Mouse (Mus musculus) intestine, postnatal 0 days (tissue): ENCODE measurements at regions not wholly inside any gene's neighbourhood (a gene's known extent, or its start where the extent isn't known, plus 50 kb on each side); places are given as distances from the start of the nearest gene placed in this dataset. TPM values are rescaled to one million over a fixed set of nuclear protein-coding genes. Genes with fewer than 3 reads are reported as not detected.

ENCODE experiments used
- ATAC-seq: fragments of 200-750 bp; cut with Nextera tagmentation; 2 replicates; pipeline ENCODE4 v1.8.0; 2017; ENCODE audit warnings: mild to moderate bottlenecking, moderate TSS enrichment, moderate library complexity
- H3K27ac ChIP-seq: fragments of 300-500 bp; sonication (generic); 2 replicates; pipeline ENCODE4 v1.5.1; 2014; ENCODE audit warnings: mild to moderate bottlenecking, low read depth, low read length, moderate library complexity
- H3K27me3 ChIP-seq: fragments of 300-500 bp; sonication (generic); replicated peaks from 2 replicates; pipeline ENCODE4 v1.6.1; 2014; ENCODE audit warnings: low read length, mixed read lengths; ENCODE audit not compliant: control insufficient read depth, insufficient read depth
- H3K36me3 ChIP-seq: fragments of 300-500 bp; sonication (generic); 2 replicates; pipeline ENCODE4 v1.6.1; 2014; ENCODE audit warnings: mild to moderate bottlenecking, moderate library complexity; ENCODE audit not compliant: control insufficient read depth, insufficient read depth
- H3K4me1 ChIP-seq: fragments of 300-500 bp; sonication (generic); replicated peaks from 2 replicates; pipeline ENCODE4 v1.6.1; 2014; ENCODE audit warnings: antibody characterized with exemption, low read length, mixed read lengths; ENCODE audit not compliant: control insufficient read depth, insufficient read depth
- H3K4me2 ChIP-seq: fragments of 300-500 bp; sonication (generic); replicated peaks from 2 replicates; pipeline ENCODE4 v1.6.1; 2014; ENCODE audit warnings: low read depth, mild to moderate bottlenecking, moderate library complexity
- H3K4me3 ChIP-seq: fragments of 300-500 bp; sonication (generic); 2 replicates; pipeline ENCODE4 v1.5.1; 2014; ENCODE audit warnings: low read depth, low read length
- H3K9ac ChIP-seq: fragments of 300-500 bp; sonication (generic); 2 replicates; pipeline ENCODE4 v1.6.1; 2014; ENCODE audit warnings: mild to moderate bottlenecking, low read depth, low read length
- H3K9me3 ChIP-seq: fragments of 300-500 bp; sonication (generic); 2 replicates; pipeline ENCODE4 v1.6.1; 2016; ENCODE audit warnings: mixed run types; ENCODE audit not compliant: control insufficient read depth
- CTCF ChIP-seq: sonication (generic); IDR thresholded peaks from 2 replicates; pipeline ENCODE4 v1.5.1; 2016; ENCODE audit warnings: low read depth, mild to moderate bottlenecking, control low read depth, antibody characterized with exemption, moderate library complexity
- WGBS: fragments of 180-500 bp; shearing (Covaris S2); extraction: QIAGEN DNeasy Blood & Tissue Kit; methylation state at CpG from one replicate; pipeline ENCODE4 v1.1.7; 2014; 5-methylcytosine and 5-hydroxymethylcytosine counted together
- microRNA-seq: library from miRNA; unstranded; fragments of <30 nt; microRNA quantifications from one replicate; pipeline ENCODE4, GENCODE M21; 2016

DNA sequence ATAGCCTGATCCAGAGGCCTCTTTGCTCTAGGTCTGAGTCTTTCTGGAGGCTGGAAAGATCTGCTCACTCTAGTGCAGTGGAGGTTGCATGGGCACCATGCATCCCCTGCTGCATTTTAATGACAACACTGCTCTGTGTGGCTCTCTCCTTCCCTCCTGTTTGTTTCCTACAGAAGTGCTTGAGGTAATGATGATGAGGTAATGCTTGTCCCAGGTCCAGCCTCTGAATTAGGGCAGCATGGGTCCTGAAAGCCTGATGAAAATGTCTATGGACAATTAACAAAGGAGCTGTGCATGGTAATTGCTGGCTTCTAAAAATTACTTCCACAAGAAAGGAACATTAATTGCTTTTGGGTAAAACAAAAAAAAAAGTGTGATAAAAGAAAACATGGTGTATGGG lies 69.3 kb upstream of the Adamts16 start:
- H3K27ac ChIP-seq: no peak overlapping the region

DNA sequence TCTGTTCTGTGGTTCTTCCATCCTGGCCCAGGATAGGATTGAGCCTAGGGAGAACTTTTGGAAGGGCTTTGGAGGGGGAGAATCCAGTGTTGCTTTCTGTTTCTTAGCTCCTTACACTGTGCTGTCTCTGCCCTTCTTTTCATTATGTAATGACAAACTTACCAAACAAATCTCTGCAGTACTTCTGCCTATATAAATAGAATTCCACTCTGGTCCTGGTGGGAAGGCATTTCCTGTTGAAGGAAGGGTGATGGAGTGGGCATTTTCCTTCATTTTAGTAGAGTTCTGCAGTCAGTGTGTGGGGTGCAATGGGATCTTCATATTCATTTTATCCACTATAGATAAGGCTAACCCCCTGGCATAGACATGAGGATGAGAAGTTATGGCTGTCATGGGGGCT lies 63.2 kb upstream of the Adamts16 start:
- ATAC-seq: no peak
- no peak overlapping the region for H3K27ac ChIP-seq
- H3K27me3 ChIP-seq: no peaks in the 10 kb centered on the region
- H3K9ac ChIP-seq: no peak overlapping the region
- H3K4me1 ChIP-seq: no peaks in the 10 kb centered on the region
- no peak for TF ChIP-seq CTCF
- H3K36me3 ChIP-seq: no peaks in the 10 kb centered on the region
- no peak overlapping the region for H3K4me3 ChIP-seq
- no peaks in the 10 kb centered on the region for H3K9me3 ChIP-seq
- H3K4me2 ChIP-seq: no peak overlapping the region

More for the DNA sequence above, 69.3 kb upstream of the Adamts16 start:
- Histone ChIP-seq H3K4me3 (no peak overlapping the region), H3K9ac (no peak overlapping the region), H3K4me2 (no peak overlapping the region), H3K36me3 (no peaks in the 10 kb centered on the region), H3K4me1 (no peaks in the 10 kb centered on the region), H3K9me3 (no peaks in the 10 kb centered on the region), H3K27me3 (no peaks in the 10 kb centered on the region)
- no peak for TF ChIP-seq CTCF
- no peak for ATAC-seq

DNA sequence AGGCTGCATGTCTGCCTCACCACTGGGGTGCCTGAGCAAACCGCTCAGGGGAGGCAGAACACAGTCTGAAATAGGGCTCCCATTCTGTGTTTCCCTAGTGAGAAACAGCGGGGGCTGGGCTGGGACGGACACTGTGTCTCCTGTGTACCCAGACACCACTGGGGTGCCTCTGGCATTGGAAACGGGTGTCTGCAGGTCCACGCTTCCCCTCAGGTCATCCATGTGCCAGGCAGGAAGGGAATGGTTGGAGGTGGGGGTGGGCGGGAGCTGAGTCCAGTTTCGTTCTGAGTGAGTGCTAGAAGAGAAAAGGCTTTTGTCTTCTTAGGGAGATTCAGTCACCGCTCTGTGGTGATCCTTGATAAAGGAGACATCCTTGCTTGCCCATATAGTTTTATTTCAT lies 62.2 kb upstream of the Adamts16 start:
- 80% methylated on average over 8 of the region's 8 CpGs for WGBS
- Histone ChIP-seq H3K4me2 (no peak overlapping the region), H3K4me1 (no peaks in the 10 kb centered on the region), H3K9me3 (no peaks in the 10 kb centered on the region), H3K4me3 (no peak overlapping the region), H3K27ac (no peak overlapping the region), H3K9ac (no peak overlapping the region), H3K27me3 (no peaks in the 10 kb centered on the region), H3K36me3 (no peaks in the 10 kb centered on the region)
- no peak for TF ChIP-seq CTCF
- ATAC-seq: no peak

DNA sequence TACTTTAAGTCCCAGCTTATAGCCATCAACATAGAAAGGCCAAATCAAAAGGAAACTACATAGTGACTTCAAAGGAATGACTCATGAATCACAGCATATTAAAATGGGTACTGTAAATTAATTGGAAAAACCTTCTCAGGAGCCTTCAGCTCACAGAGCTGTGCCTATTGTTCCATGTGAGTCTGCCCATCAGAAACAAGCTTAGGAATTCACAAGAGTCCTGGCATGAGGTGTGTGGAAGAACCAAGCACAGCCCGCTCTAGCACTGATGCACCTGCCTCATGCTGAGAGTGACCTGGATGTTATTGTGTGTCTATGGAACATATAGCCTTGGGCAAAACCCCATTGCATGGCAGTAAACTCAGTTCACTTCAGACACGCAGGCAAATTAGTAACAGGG lies 61.5 kb upstream of the Adamts16 start:
- Histone ChIP-seq H3K27me3 (no peaks in the 10 kb centered on the region), H3K9ac (no peak overlapping the region), H3K9me3 (no peaks in the 10 kb centered on the region), H3K4me2 (no peak overlapping the region), H3K36me3 (no peaks in the 10 kb centered on the region), H3K4me1 (no peaks in the 10 kb centered on the region), H3K4me3 (no peak overlapping the region), H3K27ac (no peak overlapping the region)
- ATAC-seq: no peak
- no peak for TF ChIP-seq CTCF
- WGBS: 94% methylated on average over 2 of the region's 2 CpGs

DNA sequence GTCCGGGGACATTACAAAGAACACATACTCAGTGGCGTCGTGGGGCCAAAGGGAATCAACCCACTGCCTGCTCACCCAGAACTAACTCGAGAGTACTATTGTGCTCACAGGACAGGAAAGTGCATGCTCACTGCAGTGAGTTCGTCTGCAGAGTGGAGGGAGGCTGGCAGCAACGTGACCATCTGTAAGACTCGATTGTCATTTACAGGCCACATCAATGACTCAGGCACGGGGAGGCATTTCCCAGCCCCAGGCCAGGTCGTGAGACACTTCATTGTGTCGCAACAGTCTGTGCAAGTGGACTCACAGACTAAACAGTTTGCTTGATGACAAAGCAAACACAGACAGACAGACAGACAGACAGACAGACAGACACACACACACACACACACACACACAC lies 61.1 kb upstream of the Adamts16 start:
- Histone ChIP-seq H3K9me3 (no peaks in the 10 kb centered on the region), H3K4me3 (no peak overlapping the region), H3K4me2 (no peak overlapping the region), H3K36me3 (no peaks in the 10 kb centered on the region), H3K27me3 (no peaks in the 10 kb centered on the region), H3K27ac (no peak overlapping the region), H3K9ac (no peak overlapping the region), H3K4me1 (no peaks in the 10 kb centered on the region)
- no peak for TF ChIP-seq CTCF
- 41% methylated on average over 10 of the region's 10 CpGs for WGBS
- ATAC-seq: no peak

DNA sequence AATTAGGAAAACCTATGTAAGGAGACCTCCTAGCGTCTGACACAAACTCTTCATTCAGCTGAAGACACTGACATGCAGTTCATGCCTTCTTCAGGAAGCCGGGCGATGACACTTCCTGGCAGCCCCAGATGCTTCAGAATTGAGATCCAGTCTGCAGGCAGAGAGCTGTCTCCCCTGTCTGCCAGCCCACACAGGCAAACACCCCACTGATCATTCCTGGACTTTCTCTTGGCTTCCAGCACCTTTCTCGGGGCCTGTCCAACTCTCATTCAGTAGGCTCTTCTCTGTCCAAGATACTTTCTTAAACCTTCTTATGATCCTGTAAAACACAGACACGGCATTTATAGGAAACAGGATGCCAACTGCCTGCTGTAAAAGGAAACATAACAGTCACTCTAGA lies 50.0 kb upstream of the Adamts16 start:
- no peak for ATAC-seq
- 65% methylated on average over 5 of the region's 5 CpGs for WGBS
- Histone ChIP-seq H3K27ac (no peak overlapping the region), H3K9me3 (no peaks in the 10 kb centered on the region), H3K9ac (no peak overlapping the region), H3K4me2 (no peak overlapping the region), H3K4me1 (no peaks in the 10 kb centered on the region), H3K27me3 (no peaks in the 10 kb centered on the region), H3K4me3 (no peak overlapping the region), H3K36me3 (no peaks in the 10 kb centered on the region)
- no peak for TF ChIP-seq CTCF

Small RNA genes lying in the stretch of these regions (microRNA-seq; reads per million reads assigned to microRNA genes)
- not detected for gene Mir466f-4
